Mouse (Mus musculus) G1E (cell line): ENCODE results near the gene Etv1.

Experiments used
- CTCF ChIP-seq: IDR thresholded peaks from 2 replicates; pipeline ENCODE4 v1.5.1; 2012; ENCODE audit warnings: low read depth, low read length, inconsistent platforms, mixed read lengths
- GATA1 ChIP-seq: IDR thresholded peaks from 2 replicates; pipeline ENCODE4 v1.6.1; 2012; ENCODE audit warnings: borderline replicate concordance, low read length, inconsistent platforms, mixed read lengths
- GATA2 ChIP-seq: IDR thresholded peaks from 2 replicates; pipeline ENCODE4 v1.6.1; 2012; ENCODE audit warnings: low read depth, low read length, inconsistent platforms, borderline replicate concordance
- POLR2AphosphoS5 ChIP-seq: IDR thresholded peaks from 2 replicates; pipeline ENCODE4 v1.6.1; 2012; ENCODE audit warnings: low read depth, low read length, inconsistent platforms; ENCODE audit not compliant: insufficient replicate concordance
- TAL1 ChIP-seq: conservative IDR thresholded peaks from 2 replicates; pipeline ENCODE4 v1.6.1; 2012; ENCODE audit warnings: low read depth, low read length, inconsistent platforms, mixed read lengths

DNA sequence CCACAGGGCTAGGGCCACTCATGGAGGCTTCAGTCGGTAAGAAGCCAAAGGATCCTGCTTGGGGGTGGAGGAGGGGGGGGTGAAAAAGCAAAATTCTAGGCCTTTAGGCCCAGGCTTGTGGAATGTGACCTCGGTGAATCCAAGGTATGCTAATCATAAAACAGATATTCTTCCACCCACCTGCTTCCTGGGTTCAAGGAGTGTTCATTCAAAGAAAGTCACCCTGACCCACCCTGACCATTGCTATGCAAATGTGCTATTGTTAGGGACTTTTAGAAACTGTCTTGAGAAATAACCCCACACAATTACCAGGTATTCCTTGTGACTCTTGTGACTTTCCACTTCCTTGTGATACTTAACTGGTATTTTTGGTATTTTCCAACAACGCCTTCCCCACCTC, 49.5 kb upstream of the Etv1 start:
- TF ChIP-seq CTCF: no peak
- no peak for TF ChIP-seq TAL1
- TF ChIP-seq POLR2AphosphoS5: no peak
- no peak for TF ChIP-seq GATA1
- TF ChIP-seq GATA2: no peak
